Mouse (Mus musculus): ENCODE results near the gene Zfp846. TPM values are rescaled to one million over a fixed set of nuclear protein-coding genes. Genes with fewer than 3 reads are reported as not detected.
"Not testable (repeated sequence)": the region's sequence is repeated elsewhere in the genome, so short reads cannot be mapped to it uniquely, and the experiment has no call there.

Zfp846 gene
- polyA plus RNA-seq, 1 experiment from 2014 or later: 34.4 TPM

DNA sequence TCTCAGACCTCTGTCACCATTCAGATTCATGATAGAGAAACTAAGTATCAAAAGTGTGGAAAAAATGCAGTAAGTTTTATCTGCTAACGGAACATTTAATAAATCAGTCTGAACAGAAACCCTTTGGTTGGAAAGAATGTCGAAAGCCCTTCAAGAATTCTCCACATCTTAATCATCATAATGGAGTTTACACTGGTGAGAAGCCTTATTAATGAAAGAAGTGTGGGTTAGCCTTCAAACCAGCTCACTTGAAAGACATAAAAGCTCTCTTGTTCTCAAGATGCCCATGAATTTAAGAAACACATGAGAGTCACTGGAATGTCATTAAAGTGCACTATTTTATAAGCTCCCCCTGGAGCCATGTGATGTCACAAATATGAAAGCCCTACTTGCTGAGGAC, 35.6 kb downstream of the Zfp846 start:
- no peaks in the 10 kb centered on the region for H3K9me3 ChIP-seq (replicated peaks; ENCODE audit: control insufficient read depth, low read length)
- no peak overlapping the region for H3K9ac ChIP-seq (ENCODE audit: low read length)
- H3K36me3 ChIP-seq (ENCODE audit: control insufficient read depth, insufficient read depth, low read length): no peaks in the 10 kb centered on the region; the same call in 1 of the 2 replicates
- H3K4me1 ChIP-seq (ENCODE audit: control insufficient read depth, insufficient read depth, low read length): no peaks in the 10 kb centered on the region
- no peak overlapping the region for H3K27ac ChIP-seq (ENCODE audit: low read depth, low read length)
- no peak overlapping the region for H3K4me3 ChIP-seq (ENCODE audit: low read depth, low read length)
- no peaks in the 10 kb centered on the region for H3K27me3 ChIP-seq (replicated peaks; ENCODE audit: control insufficient read depth, insufficient read depth, low read length)
- WGBS: 82% methylated on average over 2 of the region's 2 CpGs
- ATAC-seq: no peak
- DNase-seq (ENCODE audit: low spot score): no peak
- H3K4me2 ChIP-seq (ENCODE audit: low read length): no peak overlapping the region

DNA sequence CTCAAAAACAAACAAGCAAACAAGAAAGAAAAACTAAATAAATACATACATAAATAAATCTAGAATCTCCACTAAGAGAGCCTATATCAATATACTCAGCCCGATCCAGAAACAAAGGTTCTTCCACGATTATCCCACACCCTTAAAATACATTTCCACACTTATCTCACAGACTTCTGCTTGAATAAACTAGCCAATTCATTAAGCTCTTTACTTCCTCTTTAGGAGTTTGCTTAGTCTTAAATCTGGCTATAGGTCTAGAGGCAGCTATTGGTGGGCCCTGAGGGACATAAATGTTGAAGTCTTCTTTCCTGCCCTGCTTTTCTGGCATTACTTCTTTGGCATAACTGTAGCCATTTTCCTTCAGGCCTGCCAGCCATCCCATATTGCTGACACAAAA, 50.2 kb downstream of the Zfp846 start:
- H3K36me3 ChIP-seq (ENCODE audit: control insufficient read depth, insufficient read depth, low read length): no peaks in the 10 kb centered on the region
- 92% methylated on average over 2 of the region's 2 CpGs for WGBS
- no peaks in the 10 kb centered on the region for H3K4me1 ChIP-seq (ENCODE audit: control insufficient read depth, insufficient read depth, low read length)
- DNase-seq (ENCODE audit: low spot score): no peak
- H3K9me3 ChIP-seq (replicated peaks; ENCODE audit: control insufficient read depth, low read length): no peaks in the 10 kb centered on the region
- ATAC-seq: no peak
- no peak overlapping the region for H3K4me3 ChIP-seq (ENCODE audit: low read depth, low read length)
- no peaks in the 10 kb centered on the region for H3K27me3 ChIP-seq (replicated peaks; ENCODE audit: control insufficient read depth, insufficient read depth, low read length)
- no peak overlapping the region for H3K9ac ChIP-seq (ENCODE audit: low read length)
- H3K27ac ChIP-seq (ENCODE audit: low read depth, low read length): no peak overlapping the region
- no peak overlapping the region for H3K4me2 ChIP-seq (ENCODE audit: low read length)

DNA sequence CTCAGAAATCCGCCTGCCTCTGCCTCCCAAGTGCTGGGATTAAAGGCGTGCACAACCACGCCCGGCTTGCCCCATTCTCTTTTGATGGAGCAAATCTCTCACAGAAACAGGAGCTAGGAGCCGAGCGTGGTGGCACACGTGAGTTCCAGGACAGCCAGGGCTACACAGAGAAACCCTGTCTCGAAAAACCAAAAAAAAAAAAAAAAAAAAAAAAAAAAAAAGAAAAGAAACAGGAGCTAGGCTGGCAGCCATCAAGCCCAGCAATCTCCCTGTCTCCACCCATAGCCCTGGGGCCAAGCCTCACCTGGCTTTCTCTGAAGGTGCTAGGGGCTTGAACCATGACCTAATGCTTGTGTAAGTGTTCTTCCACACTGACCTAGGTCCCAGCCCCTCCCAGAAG, 54.6 kb downstream of the Zfp846 start:
- DNase-seq (ENCODE audit: low spot score); H3K9ac ChIP-seq (ENCODE audit: low read length); ATAC-seq; H3K4me1 ChIP-seq (ENCODE audit: control insufficient read depth, insufficient read depth, low read length); H3K4me2 ChIP-seq (ENCODE audit: low read length); H3K27me3 ChIP-seq (replicated peaks; ENCODE audit: control insufficient read depth, insufficient read depth, low read length); H3K9me3 ChIP-seq (replicated peaks; ENCODE audit: control insufficient read depth, low read length); H3K4me3 ChIP-seq (ENCODE audit: low read depth, low read length); H3K27ac ChIP-seq (ENCODE audit: low read depth, low read length): not testable (repeated sequence)
- WGBS: 92% methylated on average over 8 of the region's 8 CpGs
- H3K36me3 ChIP-seq (ENCODE audit: control insufficient read depth, insufficient read depth, low read length): peaks cover 21% of the 10 kb centered on the region

DNA sequence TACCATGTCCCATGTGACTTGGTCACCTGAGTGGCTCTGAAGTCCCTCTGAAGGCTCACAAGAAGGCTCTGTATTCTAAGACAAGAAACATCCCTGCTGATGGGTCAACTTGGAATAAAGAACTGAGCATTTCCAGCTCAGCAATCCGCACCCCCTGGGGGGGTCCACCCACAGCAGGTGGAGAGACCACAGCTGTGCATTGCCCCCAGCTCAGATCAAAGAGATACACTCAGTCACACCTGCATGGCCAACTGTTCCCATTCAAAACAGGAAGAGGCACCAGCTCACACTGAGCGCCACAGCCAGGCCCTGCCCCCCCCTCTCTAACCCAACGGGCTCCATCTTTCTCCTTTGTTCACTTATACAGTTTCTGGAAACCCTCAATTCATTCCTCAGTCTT, 55.2 kb downstream of the Zfp846 start:
- Histone ChIP-seq H3K4me1 (ENCODE audit: control insufficient read depth, insufficient read depth, low read length) (peaks cover 5% of the 10 kb centered on the region), H3K9me3 (replicated peaks; ENCODE audit: control insufficient read depth, low read length) (no peaks in the 10 kb centered on the region), H3K9ac (ENCODE audit: low read length) (no peak overlapping the region), H3K27ac (ENCODE audit: low read depth, low read length) (no peak overlapping the region), H3K27me3 (replicated peaks; ENCODE audit: control insufficient read depth, insufficient read depth, low read length) (no peaks in the 10 kb centered on the region), H3K36me3 (ENCODE audit: control insufficient read depth, insufficient read depth, low read length) (peaks cover 21% of the 10 kb centered on the region), H3K4me2 (ENCODE audit: low read length) (no peak overlapping the region), H3K4me3 (ENCODE audit: low read depth, low read length) (no peak overlapping the region)
- WGBS: 86% methylated on average over 3 of the region's 3 CpGs
- DNase-seq (ENCODE audit: low spot score): no peak
- ATAC-seq: no peak

DNA sequence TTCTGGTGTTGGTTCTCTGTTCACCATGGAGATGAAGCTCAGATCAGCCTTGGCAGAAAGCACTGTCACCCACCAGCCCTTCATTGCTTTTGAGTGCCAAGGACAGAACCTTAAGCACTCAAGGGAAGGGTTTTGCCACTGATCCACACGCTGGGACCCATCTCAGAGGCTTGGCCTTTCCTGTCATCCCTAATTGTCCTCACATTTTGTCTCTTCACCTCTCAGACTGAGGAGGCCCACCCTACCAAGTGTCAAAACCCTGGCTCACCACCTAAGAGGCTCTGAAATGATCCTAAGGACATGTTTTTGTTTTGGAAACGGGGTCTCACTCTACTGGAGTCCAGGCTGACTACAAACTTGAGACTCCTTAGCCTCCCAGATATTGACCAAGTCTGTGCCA, 55.7 kb downstream of the Zfp846 start:
- DNase-seq (ENCODE audit: low spot score) (no peak), ATAC-seq (no peak)
- no peaks in the 10 kb centered on the region for H3K9me3 ChIP-seq (replicated peaks; ENCODE audit: control insufficient read depth, low read length)
- peaks cover 11% of the 10 kb centered on the region for H3K4me1 ChIP-seq (ENCODE audit: control insufficient read depth, insufficient read depth, low read length)
- H3K4me2 ChIP-seq (ENCODE audit: low read length): no peak overlapping the region
- H3K4me3 ChIP-seq (ENCODE audit: low read depth, low read length): no peak overlapping the region
- H3K27ac ChIP-seq (ENCODE audit: low read depth, low read length): no peak overlapping the region
- no peaks in the 10 kb centered on the region for H3K27me3 ChIP-seq (replicated peaks; ENCODE audit: control insufficient read depth, insufficient read depth, low read length)
- H3K9ac ChIP-seq (ENCODE audit: low read length): no peak overlapping the region
- peaks cover 21% of the 10 kb centered on the region for H3K36me3 ChIP-seq (ENCODE audit: control insufficient read depth, insufficient read depth, low read length)
- WGBS: 87% methylated on average over 2 of the region's 2 CpGs

DNA sequence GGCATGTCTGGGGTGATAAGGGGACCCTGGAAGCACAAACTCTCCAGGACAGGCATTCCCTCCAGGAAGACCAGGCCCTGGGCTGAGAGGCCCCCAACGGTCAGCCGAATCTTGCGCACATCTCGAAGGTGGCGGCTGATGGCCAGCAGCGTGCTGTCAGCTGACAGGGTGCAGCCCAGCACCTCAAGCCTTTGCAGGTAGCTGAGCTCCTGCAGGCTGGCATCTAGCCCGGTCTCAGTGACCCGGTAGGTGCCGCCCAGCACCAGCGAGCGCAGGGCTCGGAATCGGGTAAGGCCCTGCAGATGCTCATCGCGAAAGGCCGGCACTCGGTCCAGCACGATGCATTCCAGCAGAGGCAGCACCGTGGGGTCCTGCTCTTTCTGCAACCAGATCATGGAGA, 57.5 kb downstream of the Zfp846 start:
- no peak overlapping the region for H3K9ac ChIP-seq (ENCODE audit: low read length)
- H3K4me2 ChIP-seq (ENCODE audit: low read length): no peak overlapping the region
- peaks cover 15% of the 10 kb centered on the region for H3K4me1 ChIP-seq (ENCODE audit: control insufficient read depth, insufficient read depth, low read length)
- ATAC-seq (no peak), DNase-seq (ENCODE audit: low spot score) (no peak)
- 97% methylated on average over 19 of the region's 19 CpGs for WGBS
- H3K27me3 ChIP-seq (replicated peaks; ENCODE audit: control insufficient read depth, insufficient read depth, low read length): no peaks in the 10 kb centered on the region
- no peak overlapping the region for H3K27ac ChIP-seq (ENCODE audit: low read depth, low read length)
- H3K36me3 ChIP-seq (ENCODE audit: control insufficient read depth, insufficient read depth, low read length): peaks cover 21% of the 10 kb centered on the region
- no peak overlapping the region for H3K4me3 ChIP-seq (ENCODE audit: low read depth, low read length)
- H3K9me3 ChIP-seq (replicated peaks; ENCODE audit: control insufficient read depth, low read length): no peaks in the 10 kb centered on the region

DNA sequence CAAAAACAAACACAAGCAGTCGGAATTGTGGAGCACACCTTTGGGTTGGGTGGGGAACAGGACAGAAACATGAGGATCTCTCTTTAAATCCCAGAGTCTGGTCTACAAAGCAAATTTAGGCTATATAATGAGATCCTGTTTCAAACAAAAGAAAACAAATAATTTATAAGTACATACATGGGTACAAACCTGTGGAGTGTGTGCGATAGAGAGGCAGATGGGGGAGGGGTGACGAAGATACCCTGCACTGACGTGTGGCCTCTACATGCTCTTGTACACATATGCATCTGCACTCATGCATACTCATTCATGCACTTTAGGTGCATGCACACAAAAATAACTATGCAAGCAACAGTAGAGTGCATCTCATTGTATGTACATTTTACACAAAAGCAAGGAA, 58.4 kb downstream of the Zfp846 start:
- Histone ChIP-seq H3K4me1 (ENCODE audit: control insufficient read depth, insufficient read depth, low read length) (peaks cover 19% of the 10 kb centered on the region), H3K36me3 (ENCODE audit: control insufficient read depth, insufficient read depth, low read length) (peaks cover 21% of the 10 kb centered on the region), H3K4me2 (ENCODE audit: low read length) (no peak overlapping the region), H3K9me3 (replicated peaks; ENCODE audit: control insufficient read depth, low read length) (no peaks in the 10 kb centered on the region), H3K9ac (ENCODE audit: low read length) (no peak overlapping the region), H3K27me3 (replicated peaks; ENCODE audit: control insufficient read depth, insufficient read depth, low read length) (no peaks in the 10 kb centered on the region), H3K4me3 (ENCODE audit: low read depth, low read length) (no peak overlapping the region), H3K27ac (ENCODE audit: low read depth, low read length) (no peak overlapping the region)
- DNase-seq (ENCODE audit: low spot score) (no peak), ATAC-seq (no peak)
- WGBS: 91% methylated on average over 4 of the region's 4 CpGs

DNA sequence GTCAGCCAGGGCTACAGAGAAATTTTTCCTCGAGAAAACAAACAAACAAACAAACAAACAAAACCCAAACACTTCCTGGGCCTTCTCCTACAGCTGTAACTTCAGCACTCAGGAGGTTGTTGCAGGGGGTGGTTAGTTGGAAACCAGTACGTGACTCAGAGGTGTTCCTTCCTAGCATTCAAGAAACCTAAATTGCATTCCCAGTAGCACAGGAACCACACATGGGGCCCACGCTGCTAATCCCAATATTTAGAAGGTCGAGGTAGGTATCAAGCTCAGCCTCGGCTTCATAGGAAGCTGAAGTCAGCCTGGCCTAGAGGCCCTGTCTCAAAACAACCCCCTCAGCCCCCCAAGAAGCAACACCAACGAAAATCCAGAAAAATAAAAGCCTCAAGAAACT, 60.4 kb downstream of the Zfp846 start:
- Histone ChIP-seq H3K36me3 (ENCODE audit: control insufficient read depth, insufficient read depth, low read length) (peaks cover 28% of the 10 kb centered on the region), H3K9ac (ENCODE audit: low read length) (peak overlapping the region; percentile 87), H3K9me3 (replicated peaks; ENCODE audit: control insufficient read depth, low read length) (no peaks in the 10 kb centered on the region), H3K4me3 (ENCODE audit: low read depth, low read length) (peak overlapping the region; percentile 86), H3K4me1 (ENCODE audit: control insufficient read depth, insufficient read depth, low read length) (peaks cover 22% of the 10 kb centered on the region), H3K27ac (ENCODE audit: low read depth, low read length) (no peak overlapping the region), H3K4me2 (ENCODE audit: low read length) (peak overlapping the region; percentile 100), H3K27me3 (replicated peaks; ENCODE audit: control insufficient read depth, insufficient read depth, low read length) (no peaks in the 10 kb centered on the region)
- WGBS: 31% methylated on average over 6 of the region's 6 CpGs
- ATAC-seq (no peak), DNase-seq (ENCODE audit: low spot score) (no peak)

DNA sequence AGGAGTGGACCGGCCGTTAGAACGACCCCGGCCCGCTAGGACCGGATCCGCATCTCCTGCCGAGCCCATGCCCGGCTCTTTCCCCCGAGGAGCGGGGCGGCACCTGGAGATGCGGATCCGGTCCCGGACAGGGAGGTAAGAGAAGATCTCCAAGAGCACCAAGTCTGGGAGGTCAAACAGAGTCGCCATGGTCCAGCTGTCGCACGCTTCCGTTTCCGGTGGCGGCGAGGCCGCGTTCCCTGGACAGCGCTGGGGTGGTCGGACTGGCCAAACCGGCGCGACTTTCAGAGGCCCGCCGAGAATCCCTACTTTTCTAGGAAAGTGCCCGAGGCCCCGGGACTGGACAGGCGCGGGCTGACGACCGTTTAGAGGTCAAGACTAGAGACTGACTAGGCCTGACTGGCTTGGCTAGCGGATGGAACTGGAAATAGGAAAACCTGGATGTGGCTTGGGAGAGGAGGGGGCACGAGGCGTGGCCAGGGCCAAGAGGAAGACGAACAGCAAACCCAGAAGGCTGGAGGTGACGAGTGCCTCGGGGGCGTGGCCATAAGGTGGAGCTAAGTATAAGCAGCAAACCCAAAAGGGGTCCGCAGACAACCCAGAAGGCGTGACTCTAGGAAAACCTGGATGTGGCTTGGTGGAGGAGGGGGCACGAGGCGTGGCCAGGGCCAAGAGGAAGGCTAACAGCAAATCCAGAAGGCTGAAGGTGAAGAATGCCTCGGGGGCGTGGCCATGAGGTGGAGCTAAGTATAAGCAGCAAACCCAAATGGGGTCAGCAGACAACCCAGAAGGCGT, 61.2 kb downstream of the Zfp846 start, which contains the start of gene Ubl5:
TSS of gene Ubl5 (plus strand) at position 778 of the 795 bp plus-strand sequence.
- peak; percentile 84 for ATAC-seq
- Histone ChIP-seq H3K9me3 (replicated peaks; ENCODE audit: control insufficient read depth, low read length) (no peaks in the 10 kb centered on the region), H3K27ac (ENCODE audit: low read depth, low read length) (peak within 1 kb of the TSS; percentile 84), H3K27me3 (replicated peaks; ENCODE audit: control insufficient read depth, insufficient read depth, low read length) (no peaks in the 10 kb centered on the region), H3K4me3 (ENCODE audit: low read depth, low read length) (peak within 1 kb of the TSS; percentile 86), H3K9ac (ENCODE audit: low read length) (peak within 1 kb of the TSS; percentile 87), H3K4me1 (ENCODE audit: control insufficient read depth, insufficient read depth, low read length) (peaks cover 22% of the 10 kb centered on the region), H3K36me3 (ENCODE audit: control insufficient read depth, insufficient read depth, low read length) (peaks cover 27% of the 10 kb centered on the region), H3K4me2 (ENCODE audit: low read length) (peak within 1 kb of the TSS; percentile 100)
- WGBS: under 1% methylated on average over 51 of the region's 51 CpGs
- peak; percentile 95 for DNase-seq (ENCODE audit: low spot score)

All from forebrain, embryonic 14.5 days (tissue).